Mouse (Mus musculus): Measurements from ENCODE around the gene Gm7942. TPM values are rescaled to one million over a fixed set of nuclear protein-coding genes. Genes with fewer than 3 reads are reported as not detected.
"Not testable (repeated sequence)": the region's sequence is repeated elsewhere in the genome, so short reads cannot be mapped to it uniquely, and the experiment has no call there.

Gm7942 gene
- not detected in 2 replicates for polyA plus RNA-seq (2012; rRNA removed)

- H3K27ac ChIP-seq (ENCODE audit: insufficient read depth, low read depth, low read length); H3K27me3 ChIP-seq (ENCODE audit: control insufficient read depth, insufficient read depth, low read length); H3K36me3 ChIP-seq (ENCODE audit: control insufficient read depth, insufficient read depth, low read length); H3K4me3 ChIP-seq (ENCODE audit: low read depth, low read length); H3K4me1 ChIP-seq (ENCODE audit: control insufficient read depth, insufficient read depth, insufficient read length, low read length): not testable (repeated sequence)
- no CpG with 5 or more reads among the region's 3 CpGs for WGBS
Observed at GRCm38 (mm10) chr5:95106638-95107037, at the start of gene Gm7942. Gene Gm7942 (plus strand): TSS chr5:95106938.

Other genes starting within 250 kb of the Gm7942 start
- not detected in 2 replicates for gene Gm3183, start 241.5 kb upstream of the Gm7942 start, polyA plus RNA-seq (2012; rRNA removed)
- not detected in 2 replicates for gene Gm6367, start 118.3 kb upstream of the Gm7942 start, polyA plus RNA-seq (2012; rRNA removed)
- not detected in 2 replicates for gene Gm16513, start 75.7 kb downstream of the Gm7942 start, polyA plus RNA-seq (2012; rRNA removed)
- not detected in 2 replicates for gene Gm10424, start 165.8 kb downstream of the Gm7942 start, polyA plus RNA-seq (2012; rRNA removed)
- not detected in 2 replicates for gene Gm3259, start 199.0 kb downstream of the Gm7942 start, polyA plus RNA-seq (2012; rRNA removed)

Measured in small intestine, adult 2 months (tissue).